Mouse (Mus musculus): ENCODE measurements around the gene Gxylt1.
A peak's percentile ranks its signal among the peaks of the same experiment; 100 is the strongest.
"Not testable (repeated sequence)": the region's sequence is repeated elsewhere in the genome, so short reads cannot be mapped to it uniquely, and the experiment has no call there.

Gxylt1 gene

DNA sequence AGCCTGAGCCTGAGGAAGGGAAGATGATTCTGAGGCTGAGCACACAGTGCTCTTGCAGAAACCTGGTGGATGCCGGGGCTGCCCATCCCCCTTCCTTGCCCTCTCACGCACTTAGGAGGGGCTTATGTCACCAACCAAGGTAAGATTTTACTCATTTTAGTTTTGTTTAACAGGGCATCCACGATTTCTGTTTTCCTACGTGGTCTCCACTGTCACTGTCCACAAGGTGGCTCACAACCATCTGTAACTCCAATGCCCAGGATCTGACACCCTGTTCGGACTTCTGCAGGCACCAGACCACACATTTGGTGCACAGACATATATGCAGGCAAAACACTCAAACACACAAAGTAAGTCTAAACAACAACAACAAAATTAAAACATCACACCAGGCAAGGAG is 12.2 kb downstream of the Gxylt1 start:
- DNase-seq: peak in 1 of 2 experiments; percentile 21

DNA sequence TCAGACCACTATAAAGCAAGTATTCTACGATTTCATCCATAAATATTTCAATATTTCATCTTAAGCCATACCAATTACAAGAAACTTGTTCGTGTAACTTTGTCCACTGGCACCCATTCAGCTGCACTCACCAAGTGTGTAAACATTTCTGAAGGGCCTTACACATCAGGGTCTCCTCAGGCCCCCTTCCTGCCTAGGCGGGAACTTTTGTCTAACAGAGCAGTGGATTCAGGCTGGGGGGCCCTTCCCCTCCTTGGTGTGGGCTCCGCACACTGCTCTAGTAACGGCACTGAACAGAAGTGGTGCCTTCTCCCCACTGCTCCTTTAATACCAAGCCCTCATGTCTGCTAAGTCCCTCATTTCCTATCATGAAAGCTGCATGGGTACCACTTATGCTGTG is 12.7 kb downstream of the Gxylt1 start:
- no peak for DNase-seq

DNA sequence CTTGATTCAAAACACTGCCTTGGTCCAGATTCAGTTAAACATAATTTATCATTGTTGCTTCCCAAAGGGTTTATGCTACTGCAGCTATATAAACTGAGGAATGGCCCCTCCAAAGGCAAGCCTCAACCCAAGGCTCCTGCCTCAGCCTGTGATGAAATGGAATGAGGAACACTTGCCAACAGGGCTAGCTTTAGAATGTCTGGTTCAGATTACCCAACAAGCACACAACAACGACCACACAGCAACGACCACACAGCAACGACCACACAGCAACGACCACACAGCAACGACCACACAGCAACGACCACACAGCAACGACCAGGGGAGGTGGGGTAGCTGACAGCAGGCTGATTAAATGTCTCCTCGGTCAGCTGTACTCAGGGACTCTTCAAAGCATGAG is 15.0 kb downstream of the Gxylt1 start:
- DNase-seq: no peak

DNA sequence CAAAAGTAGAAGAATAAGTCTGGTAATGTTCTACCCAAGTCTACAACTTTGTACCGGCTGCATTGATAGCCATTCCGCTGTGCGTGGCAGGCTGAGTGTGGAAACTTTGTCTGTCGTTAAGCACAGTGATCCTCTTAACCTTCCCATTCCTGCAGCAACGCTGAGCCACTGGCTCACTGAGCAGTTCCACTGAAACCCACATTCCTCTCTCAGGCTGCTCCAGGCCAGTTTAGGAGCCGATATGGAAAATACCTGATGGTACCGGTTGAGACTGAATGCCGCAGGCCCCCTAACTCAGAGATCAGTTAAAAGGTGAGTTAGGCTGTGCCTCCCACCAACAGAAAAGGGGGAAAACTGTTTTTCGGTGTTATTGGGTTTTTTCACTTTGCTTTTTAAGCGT is 19.7 kb downstream of the Gxylt1 start:
- DNase-seq: no peak

DNA sequence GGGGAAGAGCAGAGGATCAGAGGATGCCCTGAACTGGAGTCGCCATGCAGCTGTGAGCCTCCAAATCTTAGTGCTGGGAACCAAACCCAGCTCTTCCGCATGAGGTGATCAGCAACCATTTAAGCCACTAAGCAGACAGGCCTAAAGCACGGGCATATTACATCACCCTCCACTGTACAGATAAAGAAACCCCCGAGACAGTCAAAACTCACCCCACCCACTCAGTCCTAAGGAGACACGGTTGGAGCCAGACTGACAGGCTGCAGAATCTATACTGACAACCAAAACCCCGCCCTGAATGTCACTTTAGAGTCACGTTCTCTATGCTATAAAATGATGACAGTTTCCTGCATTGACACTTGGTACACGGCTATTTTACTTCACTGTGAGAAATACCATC is 21.8 kb downstream of the Gxylt1 start:
- no peak for DNase-seq

DNA sequence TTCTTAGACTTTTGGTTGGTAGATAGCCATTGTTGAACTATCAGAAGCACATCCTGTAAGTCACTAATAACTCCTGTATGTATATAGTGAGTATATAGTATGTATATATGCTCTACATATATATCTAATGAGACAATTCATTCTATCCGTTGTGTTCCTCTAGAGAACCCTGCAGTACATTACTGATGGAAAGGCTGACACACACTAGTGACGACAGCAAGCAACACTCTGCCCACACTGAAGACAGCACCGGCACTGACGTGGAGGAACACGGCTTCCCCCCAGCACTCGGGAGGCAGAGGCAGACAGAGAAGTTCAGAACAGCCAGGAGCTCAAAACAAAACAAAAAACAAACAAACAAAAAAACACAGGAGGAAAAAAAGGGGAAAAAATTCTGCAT is 22.6 kb downstream of the Gxylt1 start:
- DNase-seq: no peak

DNA sequence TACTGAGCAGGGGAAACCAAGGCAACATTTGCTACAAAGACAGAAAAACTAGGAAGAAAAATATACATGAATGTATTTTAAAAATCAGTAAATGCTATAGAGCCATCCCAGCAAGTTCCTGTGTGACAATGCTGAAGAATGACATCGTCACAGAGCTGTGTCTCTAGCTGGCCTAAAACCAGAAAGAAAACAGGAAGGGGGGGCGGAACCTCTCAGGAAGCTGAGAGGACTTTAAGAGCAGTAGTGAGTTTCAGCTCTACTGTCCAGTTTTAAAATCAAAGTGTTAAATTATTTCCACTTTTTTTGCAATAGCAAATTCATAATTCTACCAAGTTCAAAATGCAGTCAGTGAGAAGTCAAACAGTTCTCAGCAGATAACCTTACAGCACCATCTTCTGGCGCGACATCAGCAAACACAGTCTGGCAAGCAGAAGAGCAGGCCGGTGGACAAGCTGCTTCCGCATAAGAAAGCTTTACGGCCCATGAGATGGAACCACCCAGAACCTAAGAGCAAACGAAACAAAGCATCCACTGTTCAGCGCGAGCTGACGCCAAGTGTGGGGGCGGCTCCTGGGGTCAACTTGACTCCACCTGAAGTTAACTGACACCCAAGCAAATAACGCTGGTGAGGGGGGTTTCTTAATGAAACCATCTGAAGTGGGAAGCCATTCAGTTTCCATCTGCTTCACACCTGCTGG is 23.3 kb downstream of the Gxylt1 start:
- peak; percentile 31 to 39 for DNase-seq

DNA sequence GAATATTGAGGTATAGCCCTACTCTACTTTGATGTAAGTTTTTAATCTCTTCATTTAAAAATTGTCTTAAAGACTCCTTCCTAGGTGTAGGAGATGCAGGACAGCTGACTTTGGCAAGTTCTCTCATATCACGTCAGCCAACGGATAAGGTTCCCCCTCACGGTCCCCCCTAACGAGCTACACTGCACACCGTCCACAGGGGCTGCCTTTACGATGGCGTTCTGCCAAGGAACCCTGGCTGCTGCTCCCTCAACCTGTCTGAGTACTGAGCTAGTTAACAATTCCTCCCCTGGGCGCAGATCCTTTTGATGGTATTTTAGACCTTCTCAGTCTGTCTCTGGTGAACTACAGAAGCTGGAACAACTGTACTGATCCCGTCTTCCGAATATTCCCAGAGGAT is 31.8 kb downstream of the Gxylt1 start:
- DNase-seq: no peak

DNA sequence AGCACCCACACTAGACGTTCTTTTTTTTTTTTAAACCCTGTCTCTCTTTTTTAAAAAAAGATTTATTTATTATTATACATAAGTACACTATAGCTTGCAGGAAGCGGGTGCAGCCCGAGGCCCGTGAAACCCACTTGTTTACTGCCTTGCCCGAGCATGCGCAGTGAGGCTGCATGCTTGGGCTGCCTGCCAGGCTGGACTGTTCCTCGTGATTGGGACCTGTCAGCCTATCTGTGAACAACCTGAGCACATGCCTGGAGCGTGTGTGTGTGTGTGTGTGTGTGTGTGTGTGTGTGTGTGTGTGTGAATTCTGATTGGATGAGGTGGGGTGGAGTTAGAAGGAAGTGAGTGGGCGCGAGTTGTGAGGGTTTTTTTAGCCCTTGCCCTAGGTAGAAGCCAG is 38.5 kb downstream of the Gxylt1 start:
- not testable (repeated sequence) for DNase-seq

DNA sequence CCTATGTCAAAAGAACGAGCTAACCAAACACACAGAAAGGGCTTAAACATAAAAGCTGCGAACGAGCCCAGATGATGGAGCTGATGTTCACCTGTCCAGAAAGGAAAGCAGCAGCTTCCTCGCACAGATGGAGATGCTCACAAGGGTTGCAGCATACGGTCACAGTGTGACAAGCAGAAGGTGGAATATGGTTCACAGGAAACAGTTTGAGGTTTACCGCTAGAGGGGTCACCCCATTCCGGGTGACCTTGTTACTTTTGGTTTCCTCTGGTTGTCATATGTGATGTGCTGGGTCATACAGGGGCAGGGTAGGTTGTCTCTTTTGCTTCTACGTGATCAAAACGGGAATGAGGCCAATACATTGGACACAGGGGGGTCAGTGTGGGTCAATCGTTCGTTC is 46.0 kb downstream of the Gxylt1 start:
- DNase-seq: no peak

DNA sequence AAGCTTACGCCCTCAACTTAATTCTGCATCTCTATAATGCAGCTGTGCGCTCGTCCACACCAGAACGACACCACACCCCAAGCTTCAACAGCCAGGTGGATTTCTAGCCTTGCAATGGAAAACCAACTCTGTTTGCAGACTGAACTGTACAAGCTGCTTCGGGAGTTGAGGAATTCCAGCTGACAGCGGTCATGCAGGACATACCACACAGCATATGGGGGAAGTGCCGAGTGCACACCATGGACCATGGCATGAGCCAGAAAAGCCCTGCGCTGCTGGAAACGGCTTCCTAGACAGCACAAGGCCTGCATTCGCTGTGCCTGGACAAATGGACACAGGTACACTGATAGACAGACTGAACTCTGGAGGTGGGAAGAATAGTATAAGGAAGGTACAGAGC is 46.6 kb downstream of the Gxylt1 start:
- DNase-seq: no peak

DNA sequence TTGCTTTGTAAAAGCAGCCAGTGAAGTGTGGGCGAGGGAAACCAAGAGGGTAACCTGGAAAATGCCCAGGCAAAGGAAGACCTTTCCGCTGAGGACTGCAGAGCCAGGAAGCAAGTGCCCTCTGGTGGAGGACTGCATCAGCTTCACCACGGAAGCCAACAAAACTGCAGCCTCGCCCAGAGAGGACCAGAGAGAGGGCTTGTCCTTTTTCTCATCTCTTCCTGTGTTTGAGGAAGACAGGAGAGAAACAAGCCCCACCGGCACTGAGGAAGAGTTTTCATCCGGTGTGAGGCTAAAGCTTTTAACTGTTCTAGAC is 47.3 kb downstream of the Gxylt1 start:
- DNase-seq: peak; percentile 36 to 60

DNA sequence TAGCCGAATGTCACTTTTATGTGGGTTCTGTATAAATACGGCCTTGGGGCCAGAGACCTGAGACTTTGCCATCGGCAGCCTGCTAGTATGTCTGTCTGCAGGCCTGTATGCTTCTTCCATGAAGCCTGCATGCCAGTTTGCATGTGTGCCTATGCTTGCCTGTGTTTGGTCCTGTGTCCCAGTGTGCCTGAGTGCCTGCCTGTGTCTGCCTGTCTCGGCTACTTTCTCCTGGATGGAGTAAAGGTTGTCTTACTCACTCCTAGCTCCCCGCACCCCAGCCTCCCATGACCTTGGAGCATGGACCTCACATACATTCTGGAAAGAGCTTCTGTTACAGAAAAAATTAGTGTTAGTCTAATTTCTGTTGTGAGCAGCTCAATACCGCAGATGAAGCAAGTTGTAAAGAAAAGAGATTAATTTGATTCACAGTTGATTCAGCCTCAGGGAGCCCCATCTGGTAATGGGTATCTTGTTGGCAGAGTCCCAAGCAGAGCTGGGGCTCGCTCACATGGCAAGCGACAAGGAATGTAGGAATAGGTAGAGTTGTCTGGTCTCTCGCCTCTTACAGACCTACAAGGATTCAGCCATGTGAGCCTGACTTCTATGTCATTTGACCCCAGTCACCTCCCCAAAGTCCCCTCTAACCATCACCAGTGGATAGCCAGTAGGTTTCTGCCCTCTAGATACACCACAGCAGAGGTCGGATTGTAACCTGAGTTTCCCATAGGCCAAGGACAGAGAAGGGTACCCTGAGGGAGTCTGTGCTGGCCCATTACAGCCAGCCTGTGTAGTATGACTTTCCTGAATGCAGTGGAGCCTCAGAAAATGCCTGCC is 47.8 kb downstream of the Gxylt1 start:
- peak; percentile 8 to 35 for DNase-seq

DNA sequence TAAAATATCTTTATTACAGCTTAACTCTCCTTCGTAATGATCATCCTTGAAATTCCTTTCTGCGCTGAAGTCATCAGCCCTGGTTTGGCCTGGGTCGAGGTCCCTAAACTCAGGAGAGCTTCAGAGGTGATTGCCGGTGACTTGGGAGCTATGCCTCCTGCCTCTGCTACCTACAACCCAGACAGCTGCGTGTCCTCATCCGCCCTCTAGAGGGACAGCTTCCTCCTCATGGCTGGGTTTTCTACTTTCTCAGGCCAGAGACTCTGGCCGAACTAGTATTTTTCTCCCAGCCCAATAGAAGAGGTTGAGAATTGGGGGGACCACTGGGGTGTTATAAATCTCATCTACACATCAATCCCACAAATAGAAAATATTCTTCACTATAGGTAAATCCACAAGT is 52.5 kb downstream of the Gxylt1 start:
- DNase-seq: no peak

DNA sequence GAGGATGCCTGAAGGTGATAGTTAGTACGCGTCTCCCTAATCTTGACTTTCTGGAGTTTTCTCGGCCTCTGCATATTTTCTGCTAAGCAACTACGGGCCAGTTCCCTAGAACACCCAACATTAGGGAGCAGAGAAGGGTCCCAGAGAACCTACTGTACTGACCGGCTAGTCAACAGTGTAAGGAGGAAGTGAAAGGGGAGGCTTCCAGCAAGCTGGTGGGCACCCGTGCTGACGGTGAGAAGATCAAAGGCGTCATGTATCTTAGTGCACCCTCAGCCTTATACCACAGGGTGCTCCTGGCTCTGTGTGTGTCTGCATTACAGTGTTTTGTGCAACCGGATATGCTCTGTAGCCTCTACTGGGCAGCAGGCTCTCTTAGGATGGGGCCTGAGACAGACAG is 62.4 kb downstream of the Gxylt1 start:
- DNase-seq: no peak

DNA sequence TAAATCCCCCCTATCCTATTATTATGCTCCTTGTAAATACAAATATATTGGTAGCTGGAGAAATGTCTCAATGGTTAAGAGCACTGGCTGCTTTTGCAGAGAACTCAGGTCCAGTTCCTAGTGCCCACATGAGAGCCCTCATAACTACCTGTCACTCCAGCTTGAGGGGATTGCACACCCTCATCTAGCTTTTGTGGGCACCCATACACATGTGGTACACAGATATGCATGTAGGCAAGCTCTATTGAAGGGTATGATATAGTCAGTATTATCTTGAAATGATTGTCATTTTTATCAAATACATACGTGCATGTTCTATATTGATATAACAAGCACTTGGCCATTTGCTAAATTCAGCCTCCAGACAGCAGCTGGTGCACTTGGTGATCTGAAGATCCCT is 70.1 kb downstream of the Gxylt1 start:
- DNase-seq: no peak

DNA sequence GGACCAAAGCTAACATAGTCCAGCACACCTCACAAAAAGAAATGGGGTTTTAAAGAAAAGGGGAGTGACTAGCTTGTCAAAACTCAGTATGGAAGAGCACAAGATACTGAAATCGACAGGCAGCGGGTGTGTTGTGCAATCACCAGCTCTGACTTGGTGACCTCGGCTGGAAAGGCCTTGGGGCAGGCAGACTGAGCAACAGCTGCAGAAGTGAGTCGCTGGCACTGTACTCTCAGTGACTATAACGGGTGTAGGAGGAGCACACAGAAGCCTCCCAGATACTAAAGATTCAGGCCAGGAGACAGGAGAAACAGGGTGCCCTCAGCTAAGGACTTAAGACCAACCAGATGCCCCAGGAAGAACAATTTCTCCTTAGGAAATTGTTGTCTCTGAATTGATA is 73.0 kb downstream of the Gxylt1 start:
- DNase-seq: no peak

DNA sequence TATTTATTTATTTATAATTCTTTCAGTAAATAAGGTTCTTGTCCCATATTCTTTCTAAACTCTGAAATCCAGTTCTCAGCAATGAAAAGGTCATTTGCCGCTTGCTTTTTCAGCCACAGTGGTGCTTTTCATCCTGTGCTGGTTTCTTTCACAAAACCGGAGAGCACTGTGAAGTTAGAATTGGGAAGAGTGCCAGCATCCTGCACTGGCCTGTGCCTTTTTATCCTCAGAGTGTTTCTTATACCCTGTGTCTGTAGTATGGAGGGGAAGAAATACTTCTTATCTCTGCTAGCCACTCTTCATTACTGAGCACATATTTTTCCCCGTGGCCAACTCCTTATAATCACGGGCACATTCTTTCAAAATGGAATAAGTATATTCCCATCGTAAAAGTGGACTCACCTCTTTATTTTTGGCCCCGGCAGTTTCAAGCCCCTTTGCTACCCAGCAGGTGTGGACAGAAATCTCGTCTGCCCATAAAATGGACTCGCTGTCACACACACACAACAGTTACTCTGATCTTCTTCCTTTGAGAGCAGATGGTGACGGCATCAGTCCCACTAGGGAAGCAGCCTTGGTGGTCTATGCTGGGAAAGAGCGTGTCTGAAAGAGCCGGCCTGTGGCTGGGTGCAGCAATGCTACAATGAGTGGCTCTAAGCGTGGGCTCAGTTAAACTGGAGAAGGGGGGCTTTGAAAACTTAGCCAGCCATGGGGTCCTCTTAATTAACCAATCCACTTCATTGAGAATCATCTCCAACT is 83.4 kb downstream of the Gxylt1 start:
- DNase-seq: no peak

All from cerebellum, postnatal 25 days (tissue).